Mouse (Mus musculus) spleen, postnatal 4 days (tissue): ENCODE data around the gene Gm35315.
"Not testable (repeated sequence)": the region's sequence is repeated elsewhere in the genome, so short reads cannot be mapped to it uniquely, and the experiment has no call there.

Experiments used
- DNase-seq, 2 experiments: peaks; one replicate each; pipeline ENCODE4 v3.0.0; 2022; ENCODE audit warnings: low spot score in 2 of 2

Gm35315 gene

DNA sequence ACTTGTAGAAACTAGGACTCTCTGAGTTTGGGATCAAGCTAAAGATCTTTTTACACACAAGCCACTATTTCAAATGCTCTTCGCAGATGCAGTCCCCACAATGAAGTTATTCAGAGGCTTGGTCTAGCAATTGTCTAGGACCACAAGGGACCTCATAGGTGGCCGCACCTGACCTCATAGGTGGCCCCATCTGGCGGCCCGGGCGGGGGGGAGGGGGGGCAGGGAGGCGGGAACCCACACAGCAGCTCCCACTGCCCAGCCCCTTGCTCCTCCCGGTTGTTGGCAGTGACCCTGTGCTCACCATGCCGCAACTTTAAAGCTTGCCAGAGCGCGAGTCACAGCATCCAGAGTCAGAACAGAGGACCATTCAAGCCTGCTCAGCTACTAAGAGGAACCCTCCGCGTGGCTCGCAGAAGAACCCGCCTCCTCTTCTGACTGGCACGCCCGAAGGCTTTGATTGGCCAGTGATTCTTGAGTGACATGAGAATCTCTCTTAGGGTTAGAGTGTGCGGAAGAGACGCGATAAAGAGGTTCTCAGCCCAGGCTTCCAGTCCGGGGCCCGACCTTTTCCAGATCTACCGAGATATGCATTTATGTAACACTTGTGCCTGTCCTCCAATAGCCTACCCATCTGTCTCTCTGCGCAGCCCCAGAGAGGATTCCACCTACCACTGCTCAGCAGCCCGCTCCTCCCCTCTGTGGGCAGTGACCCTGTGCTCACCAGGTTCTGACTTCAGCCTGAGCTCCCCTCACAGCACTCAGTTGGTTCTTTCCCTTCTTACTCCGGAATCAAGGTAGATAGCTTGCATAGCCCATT, at the start of gene Gm35315:
Gene Gm35315 (minus strand): TSS at position 391 of the 817 bp plus-strand sequence.
- DNase-seq, result peak; percentile 82 to 88

DNA sequence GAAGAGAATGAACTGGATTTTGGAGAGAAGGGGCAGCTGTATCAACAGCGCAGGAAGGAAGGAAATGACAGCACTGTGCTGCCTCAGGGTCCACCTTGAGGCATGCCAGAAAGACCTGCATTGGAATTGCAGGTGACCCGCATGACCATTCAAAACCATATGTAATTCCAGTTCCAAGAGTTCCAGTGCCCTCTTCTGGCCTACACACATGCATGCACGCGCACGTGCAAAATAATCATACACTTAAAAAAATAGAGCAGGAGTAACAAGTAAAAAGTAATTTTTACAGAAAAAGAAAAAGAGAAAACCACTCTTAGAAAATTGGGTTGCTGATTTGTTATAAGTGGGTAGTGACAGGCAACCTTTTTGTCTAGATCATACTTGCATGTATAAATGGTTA, 48.8 kb upstream of the Gm35315 start:
- DNase-seq, result no peak

DNA sequence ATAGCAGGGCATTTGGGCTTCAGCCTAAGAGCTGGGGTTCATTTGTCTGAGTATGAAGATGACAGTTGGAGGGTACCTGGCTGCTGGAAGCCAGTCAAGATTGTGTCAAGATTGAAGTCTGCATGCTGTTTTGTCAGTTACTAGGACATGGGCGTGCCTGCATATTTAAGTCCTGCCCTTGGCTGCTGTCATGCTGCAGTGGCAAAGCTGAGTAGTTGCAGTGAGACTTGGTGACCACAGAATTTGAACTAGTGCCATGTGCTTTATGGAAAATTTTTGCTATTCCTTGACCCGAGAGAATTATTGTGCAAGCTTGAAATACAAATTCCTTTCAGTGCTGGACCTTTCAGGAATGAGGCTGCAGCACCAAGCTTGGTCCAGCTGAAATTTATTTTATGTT, 48.1 kb upstream of the Gm35315 start:
- no peak for DNase-seq

DNA sequence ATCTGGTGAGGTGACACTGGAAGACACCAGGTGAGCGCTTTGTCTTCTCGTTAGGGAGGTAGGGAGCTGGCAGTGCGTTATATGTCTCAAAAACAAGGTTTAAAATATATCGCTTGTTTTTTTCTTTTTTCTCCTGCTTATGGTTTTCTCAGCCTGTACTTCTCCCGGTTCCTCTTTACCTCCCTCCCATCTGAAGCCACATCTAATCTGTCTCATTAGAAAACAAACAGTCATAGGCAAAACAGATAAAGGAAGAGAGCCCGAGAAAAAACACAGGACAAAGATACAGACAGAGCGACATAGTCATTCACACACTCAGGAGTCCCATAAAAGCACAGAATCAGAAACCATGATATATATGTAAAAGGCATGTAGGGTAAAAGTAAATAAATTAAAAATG, 46.2 kb upstream of the Gm35315 start:
- no peak for DNase-seq

DNA sequence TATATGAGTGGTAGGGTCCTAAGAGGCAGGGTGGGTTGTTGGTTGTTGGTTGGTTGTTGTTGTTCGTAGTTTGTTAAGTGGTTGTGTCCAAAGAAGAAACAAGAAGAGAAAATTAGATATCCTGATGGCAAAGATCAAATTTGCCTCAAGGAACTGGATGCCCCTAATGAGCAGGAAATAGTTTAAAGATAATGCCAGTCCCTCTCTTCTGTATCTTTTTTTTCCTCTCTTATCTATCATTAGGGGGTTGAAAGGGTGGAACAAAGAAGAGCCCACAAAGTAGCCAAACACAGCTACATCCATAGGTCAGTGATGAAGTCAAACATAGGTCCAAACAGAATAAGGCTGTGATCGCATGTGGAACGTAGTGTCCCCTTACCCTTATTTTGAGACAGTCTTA, 45.1 kb upstream of the Gm35315 start:
- DNase-seq, result no peak

DNA sequence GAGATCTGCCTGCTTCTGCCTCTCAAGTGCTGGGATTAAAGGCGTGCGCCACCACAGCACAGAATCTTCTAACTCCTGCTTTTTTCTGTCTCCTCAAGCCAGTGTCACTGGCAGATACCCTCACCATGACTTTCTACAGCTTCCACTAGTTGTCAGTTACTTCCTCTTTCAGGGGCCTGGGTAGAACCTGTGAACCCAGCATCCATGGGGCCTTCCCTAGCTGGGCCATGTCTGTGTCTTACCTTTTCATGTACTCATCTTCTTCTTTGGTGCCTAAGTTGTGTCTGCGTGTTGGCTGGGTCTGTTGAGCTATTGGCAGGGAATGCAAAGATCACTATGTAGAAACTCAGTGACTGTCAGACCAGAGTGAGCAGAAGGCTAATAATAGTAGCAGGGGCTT, 43.6 kb upstream of the Gm35315 start:
- DNase-seq, result no peak

DNA sequence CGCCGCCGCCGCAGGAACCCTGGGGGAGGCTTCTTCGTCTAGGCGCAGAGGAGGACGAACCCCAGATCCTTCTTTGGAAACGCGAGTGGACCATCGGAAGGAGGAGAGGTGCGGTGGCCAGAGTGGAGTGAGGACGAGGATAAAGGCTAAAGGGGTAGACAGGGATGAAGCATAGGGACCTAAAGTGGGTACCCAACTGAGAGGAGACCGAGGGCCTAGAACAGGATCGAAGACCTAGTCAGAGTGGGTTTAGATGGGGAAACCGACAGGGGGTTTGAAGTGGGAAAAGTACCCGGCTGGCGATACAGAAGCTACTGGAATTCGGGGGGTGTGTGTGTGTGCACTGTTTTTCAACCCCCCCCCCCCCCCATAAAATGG, 41.9 kb upstream of the Gm35315 start:
- DNase-seq, result no peak

DNA sequence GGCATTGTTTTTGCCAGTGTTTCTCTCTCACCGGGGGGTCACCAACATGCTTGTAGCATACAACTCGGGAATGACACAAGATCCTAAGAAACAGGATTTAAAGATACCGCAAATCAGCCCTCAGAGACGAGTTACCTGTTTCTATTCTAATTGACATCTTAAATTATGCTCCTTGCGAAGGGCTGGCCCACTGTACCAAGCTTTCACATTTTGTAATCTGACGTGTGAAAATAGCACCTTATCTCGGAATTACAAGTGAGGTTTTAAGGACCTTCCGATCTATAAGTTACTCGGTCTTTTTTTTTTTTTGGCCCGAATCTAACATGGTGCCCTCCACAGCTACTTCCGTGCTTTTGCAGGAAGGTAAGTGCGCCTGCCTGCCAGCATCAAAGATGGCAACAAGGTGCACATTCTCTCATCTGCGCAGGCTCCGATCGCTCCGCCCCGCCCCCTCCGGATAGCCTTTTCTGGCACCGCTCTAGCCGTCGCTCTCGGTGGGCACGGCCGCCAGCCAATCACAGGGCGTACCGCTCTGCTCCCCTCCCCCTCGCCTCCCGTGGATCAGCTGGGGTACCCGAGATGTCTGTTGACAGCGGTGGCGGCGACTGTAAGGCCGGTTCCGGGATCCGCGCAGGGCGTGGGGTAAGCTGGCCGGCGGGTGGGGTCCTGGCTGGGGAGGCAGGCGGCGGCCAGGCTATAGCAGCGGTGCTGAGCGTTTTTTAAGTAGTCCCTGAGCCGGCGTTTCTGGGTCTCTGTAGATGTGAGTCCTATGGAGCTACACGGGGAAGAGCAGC, 41.3 kb upstream of the Gm35315 start, which contains the start of gene Chfr:
Gene Chfr (plus strand): TSS at position 550 of the 794 bp plus-strand sequence.
- peak; percentile 100 for DNase-seq

DNA sequence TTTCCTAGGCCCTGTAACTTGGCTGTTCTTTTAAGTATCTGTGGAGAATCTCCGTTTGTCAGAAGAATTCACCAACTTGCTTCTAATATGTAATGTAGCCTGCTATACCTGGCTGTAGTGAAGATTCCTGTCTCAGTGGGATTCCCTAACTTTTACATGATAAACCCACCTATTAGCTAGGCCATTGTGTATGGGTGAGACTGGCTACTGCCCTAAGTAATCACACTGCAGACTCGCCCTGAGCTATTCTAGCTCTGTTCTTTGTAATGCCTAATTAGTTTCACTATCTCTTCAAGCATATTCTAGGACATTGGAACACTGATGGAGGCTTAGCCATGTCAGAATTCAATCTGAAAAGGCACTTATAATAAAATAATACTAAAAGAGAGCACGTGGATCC, 28.2 kb upstream of the Gm35315 start:
- not testable (repeated sequence) for DNase-seq

DNA sequence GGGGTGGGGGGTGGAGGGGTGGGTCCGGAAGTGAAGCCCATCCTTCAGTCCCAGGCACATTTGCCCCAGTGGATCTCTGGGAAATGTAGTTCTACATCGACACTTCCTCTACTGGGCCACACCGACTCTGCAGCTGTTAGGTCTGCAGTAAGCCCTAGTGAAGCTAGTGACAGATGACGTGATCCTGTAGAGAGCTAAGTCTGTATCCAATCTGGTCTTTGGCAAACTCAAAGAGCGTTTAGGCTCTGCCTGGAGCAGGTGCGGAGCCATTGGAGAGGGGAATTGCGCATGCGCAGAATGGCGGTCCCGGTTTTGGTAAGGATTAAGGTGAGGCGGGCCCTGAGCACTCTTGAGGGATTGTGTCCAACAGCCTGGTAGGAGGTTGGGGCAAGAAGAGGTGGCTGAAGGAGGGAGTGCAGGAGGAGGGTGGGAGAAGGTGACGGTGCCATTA, 15.8 kb upstream of the Gm35315 start, which contains the start of gene Zfp605:
Gene Zfp605 (plus strand): TSS at position 102 of the 451 bp plus-strand sequence.
- DNase-seq, result peak; percentile 80 to 91

DNA sequence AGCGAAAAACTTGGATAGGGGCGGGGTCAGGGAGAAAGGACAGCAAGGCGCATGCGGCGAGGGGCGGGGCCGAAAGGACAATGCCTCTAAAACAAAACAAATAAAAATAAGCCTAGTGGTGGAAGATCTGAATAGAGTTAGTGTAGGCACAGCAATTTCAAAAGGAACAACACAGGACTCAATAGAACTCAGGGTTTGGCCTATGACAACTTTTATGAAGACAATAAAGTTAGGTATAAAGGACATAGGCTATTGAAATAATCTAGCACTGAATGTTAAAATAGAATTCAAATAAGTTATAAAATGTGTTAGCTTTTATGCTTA, 14.0 kb upstream of the Gm35315 start:
- no peak for DNase-seq

DNA sequence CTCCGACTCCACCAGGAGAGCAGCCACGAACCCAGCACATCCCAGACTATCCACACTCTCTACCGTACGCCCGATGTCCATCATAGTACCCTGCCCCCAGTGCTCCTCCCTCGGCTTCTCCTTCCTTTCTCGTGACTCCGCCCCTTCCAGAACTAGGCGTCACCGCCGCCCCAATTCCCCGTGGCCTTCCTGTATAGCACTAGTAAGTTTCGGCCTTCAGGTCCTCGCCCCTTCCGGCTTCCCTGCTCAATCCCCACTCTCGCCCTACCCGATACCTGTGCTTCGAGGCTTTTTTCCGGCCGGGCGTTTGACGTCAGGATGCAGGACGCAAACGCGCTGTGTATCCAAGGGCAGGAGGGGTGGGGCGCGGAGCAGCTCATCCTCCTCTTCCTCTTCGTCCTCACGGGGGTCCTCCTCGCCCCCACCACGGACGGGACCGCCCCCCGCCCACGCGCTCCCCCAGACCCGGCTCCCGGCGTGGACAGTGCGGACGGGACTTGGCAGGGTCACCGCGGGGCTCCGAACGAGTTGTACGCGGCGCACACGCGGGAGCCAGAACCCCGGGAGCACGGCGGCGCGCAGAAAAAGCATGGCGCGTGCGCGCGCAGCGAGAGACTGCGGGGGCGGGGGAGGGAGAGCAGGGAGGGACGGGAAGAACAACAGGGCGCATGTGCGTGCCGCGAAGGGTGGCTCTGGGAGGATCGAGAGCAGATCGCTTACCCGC, 13.5 kb upstream of the Gm35315 start, which contains the start of gene Gtpbp6:
Gene Gtpbp6 (minus strand): TSS at position 617 of the 724 bp plus-strand sequence.
- DNase-seq, result peak; percentile 94 to 95

DNA sequence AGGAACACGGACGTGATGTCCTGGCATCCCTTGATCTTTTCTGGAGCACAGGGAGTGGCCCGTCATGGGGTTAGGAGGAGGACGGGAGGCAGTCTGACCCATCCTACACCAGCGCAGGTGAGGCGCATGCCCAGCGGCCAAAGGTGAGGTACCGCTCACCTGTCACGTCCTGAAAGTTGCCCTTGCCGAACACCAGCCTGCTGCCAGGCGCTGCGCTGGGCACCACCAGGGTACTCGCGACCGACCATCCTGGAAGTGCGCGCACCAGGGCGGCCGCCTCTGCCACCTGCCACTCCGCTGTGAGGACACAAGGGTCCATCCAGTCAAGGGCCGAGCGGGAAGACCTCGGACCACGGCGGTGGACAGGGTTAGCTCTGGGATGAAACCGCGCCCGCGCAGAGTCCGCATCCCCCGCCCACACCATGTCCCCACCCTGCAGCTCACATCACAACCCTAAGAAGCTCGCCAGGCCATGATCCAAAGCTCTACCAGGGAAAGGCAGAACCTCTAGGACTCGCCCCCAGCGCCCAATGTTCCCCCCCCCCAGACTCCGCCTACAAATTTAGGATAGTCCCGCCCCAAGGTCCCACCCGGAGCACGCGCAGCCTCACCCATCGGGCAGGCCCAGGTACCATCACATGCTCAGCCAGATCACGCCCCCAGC, 12.8 kb upstream of the Gm35315 start:
- DNase-seq, result peak; percentile 37 to 73

DNA sequence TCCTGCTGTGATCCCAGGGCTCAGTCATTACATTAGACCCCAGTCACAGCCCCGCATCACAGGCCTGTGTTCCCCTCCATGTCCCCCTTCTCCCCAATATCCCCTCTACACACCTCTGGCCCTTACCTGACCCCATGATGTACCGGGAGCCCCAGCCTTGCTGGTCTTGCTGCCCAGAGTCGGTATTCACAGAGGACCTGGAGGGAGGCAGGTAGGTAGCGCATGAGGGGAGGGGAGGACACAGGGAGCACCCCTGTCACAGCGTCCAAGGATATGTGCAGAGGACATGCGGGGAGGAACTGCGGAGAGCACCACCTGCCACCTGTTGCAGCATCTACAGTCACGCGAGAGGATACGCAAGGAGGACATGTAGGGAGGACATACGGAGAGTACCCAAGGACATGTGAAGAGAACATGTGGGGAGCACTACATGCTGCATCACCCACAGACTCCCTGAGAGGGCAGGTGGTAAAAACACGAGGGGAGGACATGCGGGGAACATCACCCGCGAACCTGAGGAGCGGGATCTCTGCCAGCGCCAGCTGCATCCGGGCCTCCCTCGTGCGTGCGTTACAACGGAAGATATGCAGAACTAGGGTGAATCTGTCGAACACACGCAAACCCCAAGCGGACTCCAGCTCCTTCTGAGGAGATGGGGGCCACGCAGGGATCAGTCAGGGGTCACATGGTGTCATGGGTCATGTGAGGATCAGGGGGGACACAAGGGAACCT, 12.1 kb upstream of the Gm35315 start:
- no peak for DNase-seq

DNA sequence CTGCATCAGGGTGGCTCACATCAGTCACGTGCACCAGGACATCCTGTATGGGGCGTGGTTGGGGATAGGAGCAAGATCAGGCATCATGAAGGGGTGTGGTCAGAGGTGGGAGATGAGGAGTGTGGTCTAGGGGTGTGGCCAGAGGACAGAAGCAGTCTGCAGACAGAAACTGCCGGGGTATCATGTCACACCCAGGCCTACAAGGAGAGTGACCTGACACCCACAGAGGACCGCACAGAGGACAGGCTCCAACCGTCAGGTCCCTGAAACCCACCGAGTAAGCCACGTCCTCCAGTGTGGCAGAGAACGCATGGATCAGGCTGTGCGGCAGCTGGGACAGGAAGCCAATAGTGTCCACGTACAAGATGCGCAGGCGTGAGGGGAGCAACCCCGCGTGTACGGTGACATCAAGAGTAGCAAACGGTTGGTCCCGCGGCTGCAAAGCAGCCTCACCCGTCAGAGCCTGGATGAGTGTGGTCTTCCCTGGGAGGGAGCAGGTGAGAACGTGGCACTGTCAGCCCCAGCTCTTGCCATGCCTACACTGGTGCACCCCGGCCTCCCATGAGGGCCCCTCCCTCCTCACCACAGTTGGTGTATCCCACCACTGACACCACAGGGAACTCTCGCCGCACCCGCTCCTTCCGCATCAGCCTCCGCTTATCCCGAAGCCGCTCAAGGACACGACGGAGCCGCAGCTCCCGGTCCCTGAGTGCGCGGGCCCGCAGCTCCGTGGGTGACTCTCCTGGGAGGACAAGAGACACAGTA, 10.6 kb upstream of the Gm35315 start:
- DNase-seq, result no peak

DNA sequence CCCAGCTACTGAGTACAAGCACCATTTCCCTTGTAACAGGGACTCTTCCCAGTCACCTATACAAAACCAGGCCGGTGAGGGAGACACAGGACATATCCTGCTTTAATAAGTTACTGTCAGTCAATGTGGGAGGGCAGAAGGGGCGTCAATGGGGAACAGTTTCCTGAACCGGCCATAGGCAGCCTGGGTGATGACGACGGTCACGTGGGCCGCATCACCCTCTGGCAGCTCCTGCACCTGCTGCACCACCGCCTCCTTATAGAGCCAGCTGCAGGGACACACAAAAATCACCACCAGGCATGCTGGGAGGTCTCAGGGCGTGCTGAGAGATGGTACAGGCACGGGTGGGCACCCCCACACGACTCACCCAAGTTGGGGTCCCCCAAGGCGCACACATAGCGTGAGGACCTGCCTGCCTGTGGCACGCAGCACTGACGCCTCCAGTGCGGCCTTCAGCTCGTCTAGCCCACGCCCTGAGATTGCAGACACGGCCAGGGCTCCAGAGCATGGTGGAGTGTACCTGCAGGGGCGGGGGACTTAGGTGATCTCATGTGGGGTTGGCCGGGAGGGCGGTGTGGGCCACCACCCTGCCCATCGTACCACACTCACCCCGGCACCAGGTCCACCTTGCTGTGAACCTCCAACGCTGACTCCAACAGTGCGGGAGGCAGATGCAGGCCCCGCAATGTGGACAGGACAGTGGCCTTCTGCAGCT, 9.8 kb upstream of the Gm35315 start:
- no peak for DNase-seq

DNA sequence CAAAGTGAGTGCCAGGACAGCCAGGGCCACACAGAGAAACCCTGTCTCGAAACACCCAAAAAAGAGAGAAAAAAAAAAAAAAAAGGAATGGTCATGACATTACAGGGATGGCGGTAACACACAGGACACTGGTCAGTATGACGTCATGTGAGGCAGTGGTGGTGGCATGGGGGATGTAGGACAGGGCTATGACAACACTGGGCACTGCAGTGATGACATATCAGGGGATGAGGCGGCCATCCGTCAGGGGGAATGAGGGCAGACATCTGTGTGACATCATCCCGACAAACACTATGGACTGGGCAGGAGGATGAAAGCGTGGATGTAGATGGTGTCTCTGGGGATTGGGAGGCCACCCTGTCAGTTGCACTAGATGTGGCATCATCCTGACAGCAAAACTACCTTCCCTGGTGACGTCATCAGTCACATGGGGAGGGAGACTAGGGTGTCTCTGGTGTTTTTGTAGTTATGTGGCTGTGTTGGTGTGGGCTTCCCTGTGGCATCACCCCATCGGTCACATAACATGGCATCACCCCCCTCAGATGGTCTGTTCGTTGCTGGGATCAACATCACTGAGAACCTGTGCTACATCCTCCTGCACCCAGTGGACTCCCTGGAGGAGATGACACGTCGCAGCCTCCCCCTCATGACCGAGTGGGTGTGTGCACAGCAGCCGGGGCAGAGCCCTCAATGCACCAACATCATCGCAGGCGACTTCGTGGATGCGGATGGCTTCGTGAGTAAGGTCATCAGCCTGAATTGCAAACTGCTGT, 8.8 kb upstream of the Gm35315 start:
- DNase-seq, result no peak

DNA sequence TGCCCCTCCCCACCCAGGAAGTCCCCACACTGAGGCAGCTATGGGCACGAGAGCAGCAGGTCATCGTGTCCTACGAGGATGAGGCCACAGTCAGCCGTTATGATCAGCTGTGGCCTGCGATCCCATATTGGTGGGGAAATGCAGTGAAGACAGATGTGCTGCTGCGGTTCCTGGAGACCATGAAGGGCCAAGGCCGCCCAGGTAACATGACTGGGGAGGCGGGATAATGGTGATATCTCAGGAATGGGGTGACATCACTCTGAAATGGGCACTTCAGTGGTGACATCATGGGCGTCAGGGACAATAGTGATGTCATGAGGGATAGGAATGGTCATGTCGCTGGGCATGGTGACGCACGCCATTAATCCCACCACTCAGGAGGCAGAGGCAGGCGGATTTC, 8.2 kb upstream of the Gm35315 start:
- no peak for DNase-seq
